Mouse (Mus musculus) embryonic facial prominence, embryonic 12.5 days (tissue): Measurements from ENCODE around the gene Gm45837. TPM values are rescaled to one million over a fixed set of nuclear protein-coding genes. Genes with fewer than 3 reads are reported as not detected.

Source experiments
- ATAC-seq: fragments of 200-750 bp; cut with Nextera tagmentation; 2 replicates; pipeline ENCODE4 v1.8.0; 2017; ENCODE audit not compliant: insufficient number of reproducible peaks, insufficient read depth, low FRiP score, low TSS enrichment
- H3K27ac ChIP-seq: fragments of 300-500 bp; sonication (generic); 2 replicates; pipeline ENCODE4 v1.5.1; 2016; ENCODE audit warnings: mild to moderate bottlenecking
- H3K27me3 ChIP-seq: fragments of 300-500 bp; sonication (generic); 2 replicates; pipeline ENCODE4 v1.6.1; 2016; ENCODE audit warnings: mild to moderate bottlenecking, moderate library complexity
- H3K36me3 ChIP-seq: fragments of 300-500 bp; sonication (generic); 2 replicates; pipeline ENCODE4 v1.6.1; 2016; ENCODE audit warnings: mild to moderate bottlenecking
- H3K4me1 ChIP-seq: fragments of 300-500 bp; sonication (generic); 2 replicates; pipeline ENCODE4 v1.6.1; 2016
- H3K4me2 ChIP-seq: fragments of 300-500 bp; sonication (generic); replicated peaks from 2 replicates; pipeline ENCODE4 v1.6.1; 2016; ENCODE audit warnings: mild to moderate bottlenecking, moderate library complexity
- H3K4me3 ChIP-seq: fragments of 300-500 bp; sonication (generic); 2 replicates; pipeline ENCODE4 v1.5.1; 2016; ENCODE audit warnings: mild to moderate bottlenecking
- H3K9ac ChIP-seq: fragments of 300-500 bp; sonication (generic); 2 replicates; pipeline ENCODE4 v1.6.1; 2016; ENCODE audit warnings: mild to moderate bottlenecking, moderate library complexity
- H3K9me3 ChIP-seq: fragments of 300-500 bp; sonication (generic); 2 replicates; pipeline ENCODE4 v1.6.1; 2016; ENCODE audit warnings: mild to moderate bottlenecking, moderate library complexity
- WGBS: fragments of 180-500 bp; shearing (Covaris S2); methylation state at CpG from one replicate; pipeline ENCODE4 v1.1.7; 2016; 5-methylcytosine and 5-hydroxymethylcytosine counted together
- polyA plus RNA-seq: library from polyadenylated mRNA; unstranded; fragments of >200 nt; fragmentation: Nextera tagmentation; extraction: Ambion mirVana; gene quantifications from 2 replicates; pipeline ENCODE4 v1.2.1, GENCODE M21; 2016

Gm45837 gene
- polyA plus RNA-seq, 1 experiment from 2014 or later: not detected

- Histone ChIP-seq H3K9me3 (no peaks in the 10 kb centered on the region), H3K4me2 (no peak overlapping the region), H3K27ac (no peak overlapping the region), H3K36me3 (no peaks in the 10 kb centered on the region), H3K4me3 (no peak overlapping the region), H3K4me1 (no peaks in the 10 kb centered on the region), H3K27me3 (no peaks in the 10 kb centered on the region), H3K9ac (no peak overlapping the region)
- no peak for ATAC-seq
- WGBS: 77% methylated on average over 7 of the region's 7 CpGs
Measured at GRCm38 (mm10) chr7:101513655-101514054, 103.0 kb downstream of the Gm45837 start.

GRCm38 (mm10) chr7:101514768-101515167, 104.1 kb downstream of the Gm45837 start:
- no peaks in the 10 kb centered on the region for H3K27me3 ChIP-seq
- H3K27ac ChIP-seq: no peak overlapping the region
- ATAC-seq: no peak
- no peaks in the 10 kb centered on the region for H3K4me1 ChIP-seq
- H3K9me3 ChIP-seq: no peaks in the 10 kb centered on the region
- WGBS: 74% methylated on average over 6 of the region's 6 CpGs
- H3K4me3 ChIP-seq: no peak overlapping the region
- no peak overlapping the region for H3K4me2 ChIP-seq
- H3K36me3 ChIP-seq: no peaks in the 10 kb centered on the region
- H3K9ac ChIP-seq: no peak overlapping the region

- no peaks in the 10 kb centered on the region for H3K9me3 ChIP-seq
- WGBS: 54% methylated on average over 6 of the region's 6 CpGs
- H3K4me1 ChIP-seq: no peaks in the 10 kb centered on the region
- H3K27ac ChIP-seq: no peak overlapping the region
- no peak overlapping the region for H3K4me3 ChIP-seq
- no peak overlapping the region for H3K4me2 ChIP-seq
- no peaks in the 10 kb centered on the region for H3K27me3 ChIP-seq
- no peak overlapping the region for H3K9ac ChIP-seq
- H3K36me3 ChIP-seq: no peaks in the 10 kb centered on the region
- no peak for ATAC-seq
Measured at GRCm38 (mm10) chr7:101515295-101515694, 104.6 kb downstream of the Gm45837 start.

- Histone ChIP-seq H3K4me2 (no peak overlapping the region), H3K36me3 (no peaks in the 10 kb centered on the region), H3K4me3 (no peak overlapping the region), H3K27ac (no peak overlapping the region), H3K4me1 (no peaks in the 10 kb centered on the region), H3K9me3 (no peaks in the 10 kb centered on the region), H3K27me3 (no peaks in the 10 kb centered on the region), H3K9ac (no peak overlapping the region)
- no peak for ATAC-seq
- WGBS: 67% methylated on average over 6 of the region's 6 CpGs
Measured at GRCm38 (mm10) chr7:101516460-101516859, 105.8 kb downstream of the Gm45837 start.

- Histone ChIP-seq H3K9me3 (no peaks in the 10 kb centered on the region), H3K27me3 (no peaks in the 10 kb centered on the region), H3K4me2 (no peak overlapping the region), H3K36me3 (no peaks in the 10 kb centered on the region), H3K9ac (no peak overlapping the region), H3K27ac (no peak overlapping the region), H3K4me1 (no peaks in the 10 kb centered on the region), H3K4me3 (no peak overlapping the region)
- ATAC-seq: no peak
- 73% methylated on average over 1 of the region's 1 CpGs for WGBS
Measured at GRCm38 (mm10) chr7:101521696-101522095, 111.0 kb downstream of the Gm45837 start.

GRCm38 (mm10) chr7:101523205-101523604, 112.5 kb downstream of the Gm45837 start:
- Histone ChIP-seq H3K9me3 (no peaks in the 10 kb centered on the region), H3K4me2 (no peak overlapping the region), H3K27ac (no peak overlapping the region), H3K4me1 (no peaks in the 10 kb centered on the region), H3K27me3 (no peaks in the 10 kb centered on the region), H3K9ac (no peak overlapping the region), H3K36me3 (no peaks in the 10 kb centered on the region), H3K4me3 (no peak overlapping the region)
- 78% methylated on average over 2 of the region's 2 CpGs for WGBS
- ATAC-seq: no peak

GRCm38 (mm10) chr7:101526484-101526883, 115.8 kb downstream of the Gm45837 start:
- 63% methylated on average over 7 of the region's 7 CpGs for WGBS
- Histone ChIP-seq H3K4me3 (no peak overlapping the region), H3K9ac (no peak overlapping the region), H3K4me2 (no peak overlapping the region), H3K27ac (no peak overlapping the region), H3K4me1 (no peaks in the 10 kb centered on the region), H3K9me3 (no peaks in the 10 kb centered on the region), H3K27me3 (no peaks in the 10 kb centered on the region), H3K36me3 (no peaks in the 10 kb centered on the region)
- ATAC-seq: no peak

- ATAC-seq: no peak
- Histone ChIP-seq H3K4me3 (no peak overlapping the region), H3K4me1 (no peaks in the 10 kb centered on the region), H3K9ac (no peak overlapping the region), H3K36me3 (no peaks in the 10 kb centered on the region), H3K27me3 (no peaks in the 10 kb centered on the region), H3K9me3 (no peaks in the 10 kb centered on the region), H3K4me2 (no peak overlapping the region), H3K27ac (no peak overlapping the region)
- 18% methylated on average over 5 of the region's 5 CpGs for WGBS
Measured at GRCm38 (mm10) chr7:101534428-101534827, 123.7 kb downstream of the Gm45837 start.

- Histone ChIP-seq H3K4me3 (no peak overlapping the region), H3K27ac (no peak overlapping the region), H3K36me3 (no peaks in the 10 kb centered on the region), H3K27me3 (no peaks in the 10 kb centered on the region), H3K9ac (no peak overlapping the region), H3K4me2 (no peak overlapping the region), H3K4me1 (no peaks in the 10 kb centered on the region), H3K9me3 (no peaks in the 10 kb centered on the region)
- 80% methylated on average over 10 of the region's 10 CpGs for WGBS
- no peak for ATAC-seq
Measured at GRCm38 (mm10) chr7:101535102-101535501, 124.4 kb downstream of the Gm45837 start.

- ATAC-seq: no peak
- no peak overlapping the region for H3K27ac ChIP-seq
- H3K4me3 ChIP-seq: no peak overlapping the region
- no peaks in the 10 kb centered on the region for H3K4me1 ChIP-seq
- no peaks in the 10 kb centered on the region for H3K27me3 ChIP-seq
- H3K36me3 ChIP-seq: no peaks in the 10 kb centered on the region
- 75% methylated on average over 5 of the region's 5 CpGs for WGBS
- no peaks in the 10 kb centered on the region for H3K9me3 ChIP-seq
- H3K4me2 ChIP-seq: no peak overlapping the region
- H3K9ac ChIP-seq: no peak overlapping the region
Measured at GRCm38 (mm10) chr7:101535517-101535916, 124.8 kb downstream of the Gm45837 start.

- Histone ChIP-seq H3K9ac (no peak overlapping the region), H3K4me2 (no peak overlapping the region), H3K27ac (no peak overlapping the region), H3K36me3 (no peaks in the 10 kb centered on the region), H3K4me3 (no peak overlapping the region), H3K4me1 (no peaks in the 10 kb centered on the region), H3K9me3 (no peaks in the 10 kb centered on the region), H3K27me3 (no peaks in the 10 kb centered on the region)
- 53% methylated on average over 8 of the region's 8 CpGs for WGBS
- no peak for ATAC-seq
Measured at GRCm38 (mm10) chr7:101537541-101537940, 126.9 kb downstream of the Gm45837 start.

- H3K9ac ChIP-seq: no peak overlapping the region
- H3K9me3 ChIP-seq: no peaks in the 10 kb centered on the region
- no peaks in the 10 kb centered on the region for H3K36me3 ChIP-seq
- H3K27ac ChIP-seq: no peak overlapping the region
- 51% methylated on average over 14 of the region's 14 CpGs for WGBS
- no peak for ATAC-seq
- no peaks in the 10 kb centered on the region for H3K27me3 ChIP-seq
- no peak overlapping the region for H3K4me3 ChIP-seq
- no peaks in the 10 kb centered on the region for H3K4me1 ChIP-seq
- no peak overlapping the region for H3K4me2 ChIP-seq
Measured at GRCm38 (mm10) chr7:101538141-101538933, 127.7 kb downstream of the Gm45837 start.
